Mouse (Mus musculus) heart, postnatal 36 days (tissue): ENCODE measurements around the gene Zfp317. TPM values are rescaled to one million over a fixed set of nuclear protein-coding genes. Genes with fewer than 3 reads are reported as not detected.
"Not testable (repeated sequence)": the region's sequence is repeated elsewhere in the genome, so short reads cannot be mapped to it uniquely, and the experiment has no call there.

ENCODE experiments used
- DNase-seq, 2 experiments: peaks; one replicate each; pipeline ENCODE4 v3.0.0; 2021 to 2022
- intact Hi-C: fragments of 180-260 bp; cut with DNase I; formaldehyde crosslinking; loops from one replicate; pipeline ENCODE4 v1.15.1; 2025
- total RNA-seq, 2 experiments: library from RNA; stranded (reverse); gene quantifications; 2 replicates each; pipeline ENCODE4 v1.2.3; 2021

Gene Zfp317
- 10 to 100 TPM; 13.0 to 14.6 TPM for total RNA-seq

DNA sequence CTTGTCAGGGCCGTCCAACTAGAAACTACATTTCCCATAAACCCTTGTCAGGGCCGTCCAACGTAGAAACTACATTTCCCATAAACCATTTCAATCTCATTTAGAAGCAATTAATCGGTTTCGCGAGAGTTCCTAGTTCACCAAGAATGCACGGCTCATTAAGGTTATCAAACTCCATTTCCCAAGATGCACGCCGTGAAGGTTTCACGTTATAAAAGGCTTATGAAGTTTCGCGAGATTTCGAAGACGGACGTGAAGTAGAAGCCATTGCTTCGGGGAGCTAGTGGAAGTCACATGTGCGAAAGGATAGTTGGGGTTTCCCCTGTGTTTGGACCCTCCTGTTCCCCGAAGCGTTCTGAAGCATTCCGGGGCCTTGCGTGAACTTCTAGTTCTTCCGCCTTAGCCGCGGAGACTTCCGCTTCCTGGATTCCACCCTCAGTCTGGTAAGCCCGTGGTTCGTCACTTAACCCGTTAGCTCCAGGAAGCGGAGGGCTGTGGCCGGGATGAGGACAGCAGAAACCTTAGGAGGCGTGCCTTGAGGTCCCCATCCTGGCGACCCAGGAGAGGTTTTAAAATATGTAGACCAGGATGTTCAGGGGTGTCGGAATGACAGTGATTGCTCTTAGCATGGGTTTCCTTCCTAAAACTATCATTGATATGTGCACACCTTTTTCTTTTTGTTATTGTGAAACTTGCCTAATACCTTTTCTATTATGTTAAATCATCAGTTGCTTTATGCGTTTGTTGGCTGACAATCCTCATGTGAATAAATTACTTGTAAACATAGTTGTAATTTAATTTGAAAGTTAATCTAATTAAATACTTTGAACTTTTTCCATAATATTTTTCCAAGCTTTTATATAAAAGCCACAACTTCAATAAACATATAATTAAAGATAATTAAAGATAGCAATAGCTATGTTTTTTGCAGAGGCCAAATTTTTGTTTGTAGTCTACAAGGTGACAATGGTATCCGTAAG, at the start of gene Zfp317:
Gene Zfp317 (plus strand): TSS at position 260 of the 980 bp plus-strand sequence.
- peak; percentile 79 to 83 for DNase-seq
- intact Hi-C loops: loop anchor here (5.0 kb wide), 1 partner anchor 1330 kb away; the partner anchor contains the start of gene Chordc1

DNA sequence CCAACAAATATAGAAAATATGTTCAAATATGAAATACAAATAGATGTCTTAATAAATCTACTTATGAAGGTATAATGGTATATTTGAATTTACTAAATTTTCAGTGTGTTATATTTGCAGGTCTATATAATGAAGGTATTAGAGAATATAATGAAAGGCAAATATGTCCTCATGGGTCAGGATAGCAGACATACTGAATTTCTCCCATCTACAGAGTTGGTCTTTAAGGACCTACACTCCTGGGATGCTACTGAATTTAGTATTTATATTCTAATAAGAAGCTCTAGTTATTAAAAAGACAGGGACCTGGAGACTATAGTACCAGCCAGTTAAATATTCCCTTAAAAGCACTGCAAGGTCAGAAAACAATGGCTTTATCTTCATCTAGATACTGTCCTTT, 39.6 kb upstream of the Zfp317 start, which contains the start of gene Olfr855:
Gene Olfr855 (plus strand): TSS at position 301 of the 400 bp plus-strand sequence.
- DNase-seq: no peak
- intact Hi-C loops: no loop called here

DNA sequence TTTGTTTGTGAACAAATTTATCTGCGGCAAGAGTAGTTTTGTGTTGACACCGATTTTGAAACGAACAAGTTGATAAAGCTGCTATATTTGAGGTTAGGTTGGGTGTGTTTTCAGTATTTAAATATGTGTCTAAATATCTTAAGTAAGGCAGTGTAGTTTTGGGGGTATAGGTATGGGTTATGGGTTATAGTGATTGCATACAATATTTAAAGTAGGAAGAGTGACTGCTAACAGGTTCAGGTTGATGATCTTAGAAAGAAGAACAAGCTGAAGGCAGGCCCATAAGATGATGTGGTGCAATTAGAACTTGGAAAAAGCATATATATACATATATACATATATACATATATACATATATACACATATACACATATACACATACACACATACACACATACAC, 605 bp upstream of the Zfp317 start:
- intact Hi-C loops: loop anchor here (5.0 kb wide), 1 partner anchor 1329 kb away; the partner anchor contains the start of gene Chordc1
- DNase-seq: no peak

DNA sequence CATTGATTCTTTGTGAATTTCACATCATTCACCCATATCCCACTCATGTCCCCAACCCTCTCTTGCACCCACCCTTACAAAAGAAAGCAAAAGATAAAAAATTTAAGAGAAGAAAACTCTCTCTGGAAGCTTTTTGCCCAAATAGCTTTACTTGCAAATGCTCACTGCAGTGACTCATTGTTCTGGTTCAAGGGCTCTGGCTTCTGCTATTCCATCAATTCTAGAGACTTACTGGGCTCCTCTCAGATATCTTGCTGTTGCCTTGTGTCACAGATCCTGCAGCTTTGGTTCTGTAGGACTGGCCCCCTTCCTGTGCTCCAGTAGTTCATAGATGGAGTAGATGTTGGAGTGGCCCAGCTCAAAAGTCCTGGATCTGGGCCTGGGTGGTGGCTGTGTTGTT, 7.7 kb downstream of the Zfp317 start:
- intact Hi-C loops: no loop called here
- DNase-seq: no peak

DNA sequence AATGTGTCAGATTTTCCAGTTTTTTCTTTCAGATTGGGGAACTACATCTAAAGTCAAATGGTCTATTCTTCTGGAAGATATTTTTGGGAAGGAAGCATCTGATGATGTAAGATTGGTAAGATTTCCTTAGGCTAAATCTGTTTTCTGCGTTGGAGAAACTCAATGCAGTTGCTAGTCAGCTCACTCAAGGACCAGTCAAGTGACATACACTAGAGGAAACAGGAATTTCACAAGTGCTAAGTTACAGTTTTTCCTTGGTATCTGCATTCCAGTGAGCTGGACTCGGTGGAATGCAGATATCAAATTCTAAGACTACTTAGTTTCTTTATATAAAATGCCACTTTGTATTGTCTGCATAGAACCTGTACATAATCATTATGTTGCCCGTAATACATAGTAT, 23.3 kb downstream of the Zfp317 start:
- intact Hi-C loops: no loop called here
- no peak for DNase-seq

DNA sequence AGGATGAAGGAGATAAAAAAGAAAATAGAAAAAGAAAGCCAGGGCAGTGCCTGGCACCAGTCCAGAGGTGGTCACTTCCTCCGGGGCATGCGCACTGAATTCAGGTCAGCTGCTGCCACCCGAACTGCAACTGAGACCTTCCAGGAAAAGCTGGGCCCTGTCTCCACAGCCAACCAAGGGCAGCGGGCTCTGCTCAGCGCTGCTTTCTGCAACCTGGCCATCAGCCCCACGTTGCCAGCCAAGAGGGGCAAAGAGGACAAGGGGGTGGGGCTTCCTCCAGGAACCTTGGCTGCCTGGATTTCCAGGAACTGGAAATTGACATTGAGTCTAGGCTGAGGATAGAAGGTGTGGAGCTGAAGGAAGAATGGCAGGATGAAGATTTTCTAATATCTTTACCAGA, 68.4 kb downstream of the Zfp317 start:
- DNase-seq: no peak
- intact Hi-C loops: no loop called here

DNA sequence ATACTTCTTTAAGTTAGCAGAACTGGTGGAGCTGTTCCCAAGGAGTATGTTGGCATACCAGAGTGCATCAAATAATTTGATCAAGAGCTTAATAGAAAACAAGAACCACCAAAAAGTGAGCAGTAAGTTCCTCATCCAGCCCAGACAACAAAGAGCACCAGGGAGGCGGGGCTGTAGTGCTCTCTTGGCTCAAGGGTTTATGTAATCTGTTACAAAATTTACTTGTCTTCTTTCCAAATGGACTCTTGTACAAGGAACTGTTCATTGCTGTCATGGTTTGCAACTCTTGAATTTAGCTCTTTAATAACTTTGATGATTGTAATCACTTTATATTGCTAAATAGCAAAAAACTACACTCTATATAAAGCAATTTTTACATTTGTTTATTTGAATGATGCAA, 69.5 kb downstream of the Zfp317 start:
- intact Hi-C loops: no loop called here
- no peak for DNase-seq

DNA sequence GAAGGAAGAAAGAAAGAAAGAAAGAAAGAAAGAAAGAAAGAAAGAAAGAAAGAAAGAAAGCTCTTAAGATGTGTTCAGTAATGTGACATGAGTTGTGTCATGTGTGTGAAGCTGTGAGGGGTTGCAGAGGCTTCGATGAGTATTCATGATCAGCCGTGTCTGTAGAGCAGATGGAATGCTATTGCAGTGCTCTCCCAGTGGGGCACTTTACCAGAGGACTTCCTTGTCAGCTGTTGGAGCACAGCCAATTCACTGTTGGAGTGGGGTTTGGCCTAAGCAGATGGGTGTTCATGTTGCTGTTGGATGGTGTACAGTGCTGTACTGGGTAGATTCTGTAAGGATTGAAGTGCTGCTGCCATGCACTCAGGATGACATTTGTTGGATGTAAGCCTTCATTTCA, 70.5 kb downstream of the Zfp317 start:
- intact Hi-C loops: no loop called here
- no peak for DNase-seq

DNA sequence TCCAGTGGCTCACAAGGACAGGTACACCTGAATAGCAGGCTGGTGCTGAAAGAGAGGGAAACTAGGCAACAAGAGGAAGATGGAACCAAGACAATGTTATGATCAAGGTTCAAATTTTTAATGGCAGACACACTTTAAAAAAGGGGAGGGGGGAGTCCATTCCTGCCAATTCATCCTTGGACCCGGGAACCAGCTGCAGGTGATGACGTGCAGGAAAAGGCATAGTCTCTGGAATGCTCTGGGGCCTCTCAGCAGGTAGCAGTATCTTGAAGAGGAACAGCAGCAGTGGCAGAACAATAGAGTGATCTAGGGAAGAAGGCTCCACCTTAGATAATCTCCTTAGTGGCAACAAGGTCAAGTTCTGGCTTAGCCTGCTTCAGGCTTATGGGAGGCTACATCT, 72.4 kb downstream of the Zfp317 start:
- intact Hi-C loops, DNase-seq: not testable (repeated sequence)

DNA sequence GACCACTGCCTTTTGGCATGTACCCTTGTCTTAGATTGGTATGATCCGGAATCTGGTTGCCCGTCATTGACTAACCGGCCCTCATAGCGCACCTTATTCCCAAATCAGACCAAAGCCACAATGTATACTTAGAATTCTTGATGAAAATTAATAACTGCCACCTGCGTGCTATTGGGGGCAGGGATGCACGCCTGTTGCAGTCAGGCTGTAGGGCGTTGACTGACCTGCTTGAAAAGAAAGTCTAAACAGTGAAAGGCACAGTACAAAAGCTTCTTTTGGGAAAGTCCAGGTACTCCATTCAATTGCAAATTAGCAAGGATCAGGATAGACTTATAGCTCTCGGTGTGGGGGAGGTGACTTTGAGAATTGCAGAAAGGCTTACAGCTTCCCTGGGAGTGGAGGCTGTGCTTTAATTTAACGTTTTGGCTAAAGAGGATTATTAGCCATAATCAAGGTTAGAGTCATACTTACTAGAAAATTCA, 73.0 kb downstream of the Zfp317 start:
- intact Hi-C loops, DNase-seq: not testable (repeated sequence)

Other genes with a start within 250 kb of the Zfp317 start
- gene Olfr847, start 243.4 kb upstream of the Zfp317 start, total RNA-seq: not detected
- not detected for gene Olfr849, start 181.8 kb upstream of the Zfp317 start, total RNA-seq
- gene Olfr850, start 143.9 kb upstream of the Zfp317 start, total RNA-seq: not detected
- not detected for gene Olfr851, start 128.8 kb upstream of the Zfp317 start, total RNA-seq
- gene Olfr853, start 81.0 kb upstream of the Zfp317 start, total RNA-seq: not detected
- not detected for gene Olfr854, start 54.7 kb upstream of the Zfp317 start, total RNA-seq
- not detected for gene Olfr855, start 39.5 kb upstream of the Zfp317 start, total RNA-seq
- gene Olfr857, start 87.3 kb downstream of the Zfp317 start, total RNA-seq: not detected
- not detected for gene Olfr58, start 158.2 kb downstream of the Zfp317 start, total RNA-seq
- not detected for gene Olfr859, start 182.8 kb downstream of the Zfp317 start, total RNA-seq
- not detected for gene Olfr860, start 227.6 kb downstream of the Zfp317 start, total RNA-seq